Mouse (Mus musculus) heart, postnatal 0 days (tissue): ENCODE data around the gene Eps15l1.

Experiments
- CTCF ChIP-seq: IDR thresholded peaks from 2 replicates; pipeline ENCODE4 v1.5.1; 2016; ENCODE audit warnings: antibody characterized with exemption, control low read depth, low read depth
- EP300 ChIP-seq: IDR thresholded peaks from 2 replicates; pipeline ENCODE4 v1.6.1; 2016; ENCODE audit warnings: antibody characterized with exemption, low read depth

DNA sequence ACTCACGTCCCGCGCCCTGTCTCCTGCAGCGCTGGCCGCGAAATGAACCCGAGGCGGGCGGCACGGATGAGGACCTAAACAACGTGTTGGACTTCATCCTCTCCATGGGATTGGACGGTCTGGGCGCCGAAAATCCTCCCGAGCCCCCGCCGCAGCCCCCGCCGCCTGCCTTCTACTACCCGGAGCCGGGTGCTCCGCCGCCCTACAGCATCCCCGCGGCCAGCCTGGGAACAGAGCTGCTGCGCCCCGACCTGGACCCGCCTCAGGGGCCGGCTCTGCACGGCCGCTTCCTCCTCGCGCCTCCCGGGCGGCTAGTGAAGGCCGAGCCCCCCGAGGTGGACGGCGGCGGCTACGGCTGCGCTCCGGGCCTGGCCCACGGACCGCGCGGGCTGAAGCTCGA, 101.9 kb downstream of the Eps15l1 start:
- TF ChIP-seq CTCF (no peak), EP300 (no peak)
